In genomic region chr19:42190494-42190893, GRCm38 (mm10) we compare ENCODE assay signal across 8 mouse cellular contexts. TPM values are rescaled to one million over a fixed set of nuclear protein-coding genes. Genes with fewer than 3 reads are reported as not detected.
DNase-seq lines count a peak whose midpoint lies in the region; ATAC-seq and TF ChIP-seq lines count a peak whose summit lies in the region.

No protein-coding gene starts in this region.

- H3K36me3 ChIP-seq in liver, embryonic 12.5 days: peaks cover 61% of the 10 kb centered on the region
- H3K36me3 ChIP-seq in heart, embryonic 16.5 days (ENCODE audit: control insufficient read depth, insufficient read depth): peaks cover 7% of the 10 kb centered on the region; the same call in 1 of the 2 replicates
- peaks cover 38% of the 10 kb centered on the region for H3K36me3 ChIP-seq in limb, embryonic 10.5 days
- peaks cover 23% of the 10 kb centered on the region for H3K36me3 ChIP-seq in midbrain, embryonic 15.5 days (replicated peaks)

- no peak overlapping the region for H3K4me3 ChIP-seq in liver, embryonic 12.5 days
- H3K4me3 ChIP-seq in cortical plate, adult 2 months (ENCODE audit: insufficient read depth, low read length): no peak overlapping the region
- H3K4me3 ChIP-seq in heart, embryonic 16.5 days (ENCODE audit: low read length): no peak overlapping the region
- no peak overlapping the region for H3K4me3 ChIP-seq in limb, embryonic 10.5 days
- H3K4me3 ChIP-seq in midbrain, embryonic 15.5 days: no peak overlapping the region

- H3K27me3 ChIP-seq in liver, embryonic 12.5 days (replicated peaks): no peaks in the 10 kb centered on the region
- H3K27me3 ChIP-seq in heart, embryonic 16.5 days (ENCODE audit: control insufficient read depth, insufficient read depth, low read length): no peaks in the 10 kb centered on the region
- no peaks in the 10 kb centered on the region; the same call in 1 of the 2 replicates for H3K27me3 ChIP-seq in limb, embryonic 10.5 days (ENCODE audit: low read depth, poor library complexity, severe bottlenecking)
- no peaks in the 10 kb centered on the region for H3K27me3 ChIP-seq in midbrain, embryonic 15.5 days (replicated peaks)

- no peak overlapping the region for H3K27ac ChIP-seq in liver, embryonic 12.5 days
- H3K27ac ChIP-seq in cortical plate, adult 2 months (ENCODE audit: insufficient read depth, low read length): no peak overlapping the region
- H3K27ac ChIP-seq in heart, embryonic 16.5 days (ENCODE audit: low read length): no peak overlapping the region
- H3K27ac ChIP-seq in limb, embryonic 10.5 days: no peak overlapping the region
- H3K27ac ChIP-seq in midbrain, embryonic 15.5 days: no peak overlapping the region

- TF ChIP-seq CTCF in cortical plate, adult 2 months (IDR thresholded peaks at IDR 0.05; ENCODE audit: extremely low read depth, insufficient read depth, low read length): peak; percentile 66

- H3K9ac ChIP-seq in liver, embryonic 12.5 days: no peak overlapping the region
- H3K9ac ChIP-seq in heart, embryonic 16.5 days (ENCODE audit: low read length): no peak overlapping the region
- no peak overlapping the region for H3K9ac ChIP-seq in midbrain, embryonic 15.5 days

- TF ChIP-seq POLR2A in cortical plate, adult 2 months (IDR thresholded peaks at IDR 0.05; ENCODE audit: extremely low read depth, insufficient read depth, low read length): no peak

- no peaks in the 10 kb centered on the region for H3K4me1 ChIP-seq in liver, embryonic 12.5 days
- no peaks in the 10 kb centered on the region for H3K4me1 ChIP-seq in cortical plate, adult 2 months (ENCODE audit: control insufficient read depth, insufficient read depth, low read length)
- peaks cover 3% of the 10 kb centered on the region for H3K4me1 ChIP-seq in heart, embryonic 16.5 days (ENCODE audit: control insufficient read depth, insufficient read depth, low read length)
- H3K4me1 ChIP-seq in limb, embryonic 10.5 days: 0 out of 2 replicates have a peak, but pooled peaks cover 3% of the 10 kb centered on the region
- no peaks in the 10 kb centered on the region for H3K4me1 ChIP-seq in midbrain, embryonic 15.5 days

- DNase-seq in liver: peak; percentile 60
- peak; percentile 40 for DNase-seq in T-cell, adult 2 months (ENCODE audit: low spot score)
- DNase-seq in limb, embryonic 10.5 days (ENCODE audit: low spot score): peak; percentile 80
- DNase-seq in urinary bladder, postnatal 4 days (ENCODE audit: low spot score in 2 of 2): no peak

- no peak overlapping the region for H3K4me2 ChIP-seq in liver, embryonic 12.5 days
- no peak overlapping the region for H3K4me2 ChIP-seq in heart, embryonic 16.5 days (ENCODE audit: low read depth, low read length)
- no peak overlapping the region for H3K4me2 ChIP-seq in midbrain, embryonic 15.5 days

- no peak for ATAC-seq in liver, embryonic 12.5 days
- 0 out of 2 replicates have a peak, but pooled peaks have one; percentile 64 for ATAC-seq in heart, embryonic 16.5 days (replicated peaks; ENCODE audit: extremely low read depth, insufficient read depth, low FRiP score)
- peak; percentile 66 for ATAC-seq in midbrain, embryonic 15.5 days (replicated peaks)

- WGBS in liver, embryonic 12.5 days (ENCODE audit: insufficient replicate concordance): 22% methylated on average over 5 of the region's 5 CpGs
- 24% methylated on average over 5 of the region's 5 CpGs for WGBS in heart, embryonic 16.5 days
- WGBS in limb, embryonic 10.5 days: 25% methylated on average over 5 of the region's 5 CpGs
- WGBS in midbrain, embryonic 15.5 days: 19% methylated on average over 5 of the region's 5 CpGs

- no peaks in the 10 kb centered on the region for H3K9me3 ChIP-seq in liver, embryonic 12.5 days (replicated peaks)
- no peaks in the 10 kb centered on the region for H3K9me3 ChIP-seq in heart, embryonic 16.5 days (replicated peaks; ENCODE audit: control insufficient read depth, low read length)
- no peaks in the 10 kb centered on the region for H3K9me3 ChIP-seq in limb, embryonic 10.5 days (replicated peaks)
- H3K9me3 ChIP-seq in midbrain, embryonic 15.5 days: no peaks in the 10 kb centered on the region

RNA-seq across cellular contexts. Expression of gene Sfrp5, which starts 11.6 kb away (rescaled TPM):
- polyA plus RNA-seq in liver, embryonic 12.5 days (2016; fragmentation: Nextera tagmentation; extraction: Ambion mirVana): 1.6 and 2.2 TPM in 2 replicates
- 1.2 and 1.9 TPM in 2 replicates for polyA plus RNA-seq in cortical plate, adult 2 months (2012; rRNA removed)
- polyA plus RNA-seq in heart, embryonic 16.5 days (2015; fragmentation: Nextera tagmentation; extraction: Ambion mirVana): 3.1 and 3.5 TPM in 2 replicates
- polyA plus RNA-seq in limb, embryonic 10.5 days (2016; fragmentation: Nextera tagmentation; extraction: Ambion mirVana): 0.21 and 2.4 TPM in 2 replicates
- polyA plus RNA-seq in midbrain, embryonic 15.5 days (2015; fragmentation: Nextera tagmentation; extraction: Ambion mirVana): 1.1 and 1.3 TPM in 2 replicates

RNA-seq across cellular contexts. Expression of gene Zfyve27, which starts 26.7 kb away (rescaled TPM):
- polyA plus RNA-seq in liver, embryonic 12.5 days (2016; fragmentation: Nextera tagmentation; extraction: Ambion mirVana): 11.6 and 13.2 TPM in 2 replicates
- 107 and 126 TPM in 2 replicates for polyA plus RNA-seq in cortical plate, adult 2 months (2012; rRNA removed)
- 22.8 and 25.1 TPM in 2 replicates for polyA plus RNA-seq in heart, embryonic 16.5 days (2015; fragmentation: Nextera tagmentation; extraction: Ambion mirVana)
- 27.6 and 30.8 TPM in 2 replicates for polyA plus RNA-seq in limb, embryonic 10.5 days (2016; fragmentation: Nextera tagmentation; extraction: Ambion mirVana)
- polyA plus RNA-seq in midbrain, embryonic 15.5 days (2015; fragmentation: Nextera tagmentation; extraction: Ambion mirVana): 70.3 and 74.2 TPM in 2 replicates

RNA-seq across cellular contexts. Expression of gene Marveld1, which starts 43.3 kb away (rescaled TPM):
- 4.6 and 5.3 TPM in 2 replicates for polyA plus RNA-seq in liver, embryonic 12.5 days (2016; fragmentation: Nextera tagmentation; extraction: Ambion mirVana)
- 14.4 and 16.8 TPM in 2 replicates for polyA plus RNA-seq in cortical plate, adult 2 months (2012; rRNA removed)
- 7.3 TPM in 2 replicates for polyA plus RNA-seq in heart, embryonic 16.5 days (2015; fragmentation: Nextera tagmentation; extraction: Ambion mirVana)
- 5.6 and 5.8 TPM in 2 replicates for polyA plus RNA-seq in limb, embryonic 10.5 days (2016; fragmentation: Nextera tagmentation; extraction: Ambion mirVana)
- polyA plus RNA-seq in midbrain, embryonic 15.5 days (2015; fragmentation: Nextera tagmentation; extraction: Ambion mirVana): 2.9 and 4.6 TPM in 2 replicates

RNA-seq across cellular contexts. Expression of gene Golga7b, which starts 56.9 kb away (rescaled TPM):
- 0.04 TPM in 1 of 2 replicates, not detected in the other for polyA plus RNA-seq in liver, embryonic 12.5 days (2016; fragmentation: Nextera tagmentation; extraction: Ambion mirVana)
- polyA plus RNA-seq in cortical plate, adult 2 months (2012; rRNA removed): 115 and 123 TPM in 2 replicates
- 0.21 and 0.33 TPM in 2 replicates for polyA plus RNA-seq in heart, embryonic 16.5 days (2015; fragmentation: Nextera tagmentation; extraction: Ambion mirVana)
- polyA plus RNA-seq in limb, embryonic 10.5 days (2016; fragmentation: Nextera tagmentation; extraction: Ambion mirVana): not detected in 2 replicates
- 62.7 and 65.5 TPM in 2 replicates for polyA plus RNA-seq in midbrain, embryonic 15.5 days (2015; fragmentation: Nextera tagmentation; extraction: Ambion mirVana)

Comparison
In these comparisons a context has a peak if more than half of its experiments do, and no peak if none do; other contexts are left out.
1. DNase-seq: peak in liver (single experiment), T-cell, adult 2 months (single experiment) and limb, embryonic 10.5 days (single experiment); none in urinary bladder, postnatal 4 days (0 of 2).